Mouse (Mus musculus) urinary bladder, postnatal 10 days (tissue): ENCODE measurements around the gene Tmem117.

ENCODE experiments used
- DNase-seq: peaks from one replicate; pipeline ENCODE4 v3.0.0; 2022; ENCODE audit warnings: low spot score

Gene Tmem117

DNA sequence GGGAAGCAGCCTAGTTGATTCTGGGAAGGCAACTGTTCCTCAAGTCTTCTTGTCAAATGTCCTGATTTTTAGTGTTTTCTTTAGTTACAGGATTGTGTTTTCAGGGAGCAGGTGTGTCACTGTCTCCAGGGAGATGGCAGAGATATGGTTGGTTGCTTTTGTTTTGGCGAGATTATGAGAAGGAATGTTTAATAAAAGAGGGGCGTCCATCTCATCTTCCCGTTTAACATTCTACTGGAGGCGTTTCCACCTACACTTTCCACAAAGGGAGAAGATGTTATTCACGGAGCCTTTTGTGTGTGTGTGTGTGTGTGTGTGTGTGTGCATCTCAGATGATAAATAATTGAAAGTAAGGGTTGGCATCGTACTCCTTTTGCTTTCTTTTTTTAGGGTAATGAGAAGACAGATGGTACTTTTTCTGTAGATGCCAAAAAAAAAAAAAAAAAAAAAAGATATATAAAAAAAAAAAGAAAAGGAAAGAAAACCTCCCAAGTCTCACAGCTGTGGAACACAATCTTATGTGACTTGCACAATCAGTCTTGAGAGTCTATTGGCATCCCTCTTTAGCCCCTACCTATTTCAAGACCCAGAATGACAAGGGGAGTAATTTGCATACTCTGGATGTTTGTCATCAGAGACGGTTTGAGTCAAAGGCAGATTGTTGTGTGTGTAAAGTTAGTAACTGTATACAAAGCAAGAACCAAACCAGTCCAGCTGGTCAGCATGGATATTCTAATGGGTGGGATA, 142.0 kb downstream of the Tmem117 start:
- DNase-seq, result no peak

GRCm38 (mm10) chr15:94771691-94772090, 142.7 kb downstream of the Tmem117 start:
- DNase-seq, result no peak

- DNase-seq, result no peak
Measured at GRCm38 (mm10) chr15:94776119-94777069, 147.4 kb downstream of the Tmem117 start.

GRCm38 (mm10) chr15:94781556-94781955, 152.5 kb downstream of the Tmem117 start:
- DNase-seq, result no peak

GRCm38 (mm10) chr15:94793455-94793854, 164.4 kb downstream of the Tmem117 start:
- no peak for DNase-seq

- DNase-seq, result no peak
Measured at GRCm38 (mm10) chr15:94795484-94795883, 166.5 kb downstream of the Tmem117 start.

DNA sequence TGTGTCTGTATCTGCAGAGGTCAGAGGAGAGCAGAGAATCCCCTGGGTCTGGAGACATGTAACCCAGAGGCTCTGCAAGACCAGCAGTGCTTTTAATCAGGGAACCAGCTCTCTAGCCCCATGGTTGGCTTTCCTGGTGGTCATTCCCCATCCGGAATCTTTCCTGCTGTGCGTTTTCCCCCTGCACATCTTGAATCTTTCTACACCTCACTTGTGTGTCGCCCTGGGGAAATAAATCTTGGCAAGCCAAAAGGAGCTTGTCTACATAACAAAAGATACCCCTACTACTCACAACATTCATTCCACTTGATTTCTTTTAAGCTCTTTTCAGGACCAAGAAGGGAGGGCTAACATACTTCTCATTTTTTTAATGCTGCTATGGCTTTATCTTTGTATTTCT, 169.2 kb downstream of the Tmem117 start:
- no peak for DNase-seq

GRCm38 (mm10) chr15:94801462-94801861, 172.4 kb downstream of the Tmem117 start:
- no peak for DNase-seq

GRCm38 (mm10) chr15:94802820-94803219, 173.8 kb downstream of the Tmem117 start:
- no peak for DNase-seq

GRCm38 (mm10) chr15:94803624-94804342, 174.8 kb downstream of the Tmem117 start:
- DNase-seq, result no peak

DNA sequence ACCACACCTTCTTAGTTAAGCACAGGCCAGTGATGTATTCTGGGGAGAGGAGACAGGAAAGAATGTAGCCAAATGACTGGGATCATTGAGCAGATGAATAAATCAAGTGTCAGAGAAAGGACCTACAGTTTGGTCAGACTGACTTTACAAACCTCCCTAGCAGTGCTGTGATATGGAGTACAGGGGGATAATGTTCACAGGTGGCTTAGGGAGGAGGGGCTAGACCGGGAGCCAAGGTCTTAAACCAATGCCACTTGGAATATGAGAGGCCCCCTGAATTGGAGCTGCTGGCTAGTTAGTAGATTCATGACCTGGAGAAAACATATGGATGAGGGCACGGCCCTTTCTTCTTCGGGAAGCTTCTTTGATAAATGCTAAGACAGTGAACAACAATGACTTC, 177.0 kb downstream of the Tmem117 start:
- DNase-seq, result no peak

DNA sequence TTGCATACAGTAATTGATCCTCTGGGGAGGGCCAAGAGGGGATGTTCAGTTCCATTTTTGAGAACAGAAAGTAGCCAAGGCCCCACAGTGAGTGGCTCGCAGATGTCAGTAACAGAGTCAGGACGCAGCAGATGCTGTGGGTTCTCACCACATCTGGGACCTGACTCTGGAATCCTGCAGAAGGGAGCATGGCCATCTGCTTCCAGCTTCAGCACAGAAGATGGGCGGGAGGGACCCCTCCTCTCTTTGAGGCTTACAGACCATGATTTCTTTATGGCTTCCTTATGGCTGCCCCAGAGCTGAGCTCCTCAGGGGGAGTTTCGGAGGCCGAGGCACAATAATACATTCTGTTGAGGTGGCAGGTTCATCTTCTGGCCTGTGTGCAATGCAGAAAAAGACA, 182.5 kb downstream of the Tmem117 start:
- DNase-seq, result no peak

DNA sequence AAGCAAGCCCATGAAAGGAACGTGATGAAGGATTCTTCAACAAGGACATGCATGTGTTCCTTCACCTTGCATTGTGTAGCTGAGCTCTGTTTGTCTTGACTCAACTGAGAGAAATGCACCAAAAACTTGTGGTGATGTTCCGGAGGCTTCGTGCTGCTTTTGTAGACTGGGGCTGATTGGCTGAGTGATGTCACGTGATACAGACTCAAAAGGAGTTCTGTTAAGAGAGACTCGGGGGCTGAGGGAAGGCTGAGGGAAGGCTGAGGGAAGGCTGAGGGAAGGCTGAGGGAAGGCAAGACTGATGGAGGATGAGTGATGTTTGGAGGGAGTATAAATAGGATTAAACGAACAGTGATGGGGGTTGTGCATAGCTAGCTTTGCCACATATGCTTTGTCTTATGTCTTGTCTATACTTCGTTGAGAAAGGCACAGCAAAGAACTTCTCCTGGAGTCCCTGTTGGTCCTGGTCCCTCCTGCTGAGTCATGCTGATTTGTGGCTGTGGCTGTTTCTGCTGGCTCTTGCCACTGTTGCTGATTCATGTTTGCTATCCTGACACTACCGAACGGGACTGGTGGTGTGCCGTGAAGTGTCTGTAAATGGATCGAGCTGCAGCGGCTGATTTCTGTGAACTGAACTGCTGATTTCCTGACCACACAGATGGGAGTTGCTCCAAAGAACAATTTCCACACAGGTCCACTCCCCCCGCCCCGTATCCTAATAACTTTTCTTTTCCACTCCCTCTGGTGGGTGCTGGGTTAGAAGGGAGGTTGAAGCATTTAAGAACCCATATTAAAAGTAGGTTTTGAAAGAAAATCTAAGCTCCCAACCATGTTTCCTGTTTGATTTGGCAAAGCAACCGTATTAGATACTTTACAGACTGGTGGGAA, 185.4 kb downstream of the Tmem117 start:
- no peak for DNase-seq

DNA sequence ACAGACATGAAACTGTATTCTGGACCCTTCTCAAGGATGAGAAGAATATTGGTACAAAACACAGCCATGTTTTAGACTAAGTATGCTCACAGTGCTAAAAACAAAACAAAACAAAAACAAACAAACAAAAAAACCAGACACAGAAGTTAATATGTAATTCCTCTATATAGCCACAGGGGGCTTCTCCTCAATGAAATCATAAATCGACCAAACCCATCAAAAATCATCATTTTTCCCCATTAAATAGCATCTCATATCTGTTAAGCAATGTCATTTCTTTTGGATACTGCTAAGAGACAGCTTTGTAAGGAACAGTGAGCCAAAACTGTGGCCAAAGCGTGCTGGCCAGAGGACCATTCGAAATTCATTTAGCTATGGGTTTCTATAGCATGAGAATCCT, 206.6 kb downstream of the Tmem117 start:
- DNase-seq, result no peak

GRCm38 (mm10) chr15:94838646-94839045, 209.6 kb downstream of the Tmem117 start:
- no peak for DNase-seq

DNA sequence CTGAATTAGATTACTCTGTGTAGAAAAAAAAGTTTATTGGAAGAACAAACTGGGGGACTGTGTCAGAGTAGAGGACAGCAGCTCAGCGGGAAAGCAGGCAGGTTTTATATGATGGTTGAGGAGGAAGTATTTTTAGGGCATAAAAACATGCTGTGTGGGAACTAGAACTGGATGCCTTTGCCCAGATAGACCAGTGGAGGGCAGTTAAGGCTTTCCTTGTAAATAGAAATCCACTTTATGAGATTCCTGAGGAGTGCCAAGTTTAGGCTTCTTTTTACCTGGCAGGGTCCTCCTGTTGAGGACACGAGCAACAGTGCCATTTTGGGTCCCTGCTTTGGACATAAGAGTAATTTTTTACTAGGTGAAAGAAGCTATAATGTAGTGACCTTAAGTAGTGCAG, 218.5 kb downstream of the Tmem117 start:
- DNase-seq, result no peak

GRCm38 (mm10) chr15:94859641-94860040, 230.6 kb downstream of the Tmem117 start:
- DNase-seq, result no peak

DNA sequence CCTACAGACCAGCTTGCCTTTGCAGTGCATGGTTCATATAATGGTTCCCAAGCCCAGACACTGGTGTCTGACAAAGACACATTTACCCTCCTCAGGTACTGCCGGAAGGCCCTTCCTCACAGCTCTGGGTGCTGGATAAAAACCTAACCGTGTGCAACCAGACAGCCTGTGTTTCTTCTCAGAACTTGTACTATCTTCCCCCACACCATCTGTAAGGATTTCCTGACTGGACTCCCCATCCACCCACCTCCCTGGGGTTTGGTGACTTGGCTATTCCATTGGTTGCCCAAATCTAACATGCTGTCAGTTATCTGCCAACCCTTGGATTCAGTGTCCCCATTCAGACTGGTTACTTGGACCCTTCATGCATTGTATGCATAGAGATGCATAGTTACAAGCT, 232.1 kb downstream of the Tmem117 start:
- DNase-seq, result no peak

DNA sequence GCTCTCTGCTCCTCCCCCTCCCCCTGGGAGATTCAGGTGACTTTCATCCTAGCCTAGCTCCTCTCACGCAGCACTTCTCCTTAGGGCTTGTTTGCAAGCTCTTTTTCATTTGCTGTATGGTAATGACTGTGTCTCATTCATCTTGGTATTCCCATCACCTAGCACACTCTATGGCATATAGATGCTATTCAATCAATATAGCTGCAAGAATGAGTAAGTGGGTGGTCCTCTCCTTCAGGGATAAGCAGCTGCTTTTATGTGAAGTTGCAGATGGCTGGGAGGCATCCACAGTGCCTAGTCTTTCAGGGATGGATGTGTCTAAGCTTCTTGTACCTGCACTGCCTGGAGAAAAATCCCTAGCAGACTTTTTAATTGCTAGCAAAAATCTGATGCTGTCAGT, 235.1 kb downstream of the Tmem117 start:
- no peak for DNase-seq

DNA sequence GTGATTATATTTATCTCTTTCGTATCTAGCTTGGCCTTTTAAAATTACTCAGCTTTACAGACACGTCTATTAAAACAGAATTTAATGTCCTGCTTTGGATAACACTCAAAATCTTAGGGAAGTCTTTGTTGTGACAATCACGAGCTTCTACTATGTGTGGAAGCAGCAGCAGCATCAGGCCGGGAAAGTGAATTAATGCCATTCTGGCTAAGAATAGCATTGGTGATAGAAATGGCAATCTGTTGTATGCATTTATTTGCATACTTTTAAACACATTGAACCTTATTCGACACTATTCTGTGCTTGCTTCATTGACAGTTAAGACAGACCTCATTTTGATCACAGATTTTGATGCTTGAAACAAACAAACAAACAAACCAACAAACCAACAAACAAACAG, 239.3 kb downstream of the Tmem117 start:
- no peak for DNase-seq

- DNase-seq, result no peak
Measured at GRCm38 (mm10) chr15:94885026-94885425, 256.0 kb downstream of the Tmem117 start.

- DNase-seq, result no peak
Measured at GRCm38 (mm10) chr15:94893201-94893600, 264.2 kb downstream of the Tmem117 start.
